Mouse (Mus musculus) layer of hippocampus, adult 2 months (tissue): Measurements from ENCODE around the gene Osbpl6. TPM values are rescaled to one million over a fixed set of nuclear protein-coding genes. Genes with fewer than 3 reads are reported as not detected.

ENCODE experiments used
- DNase-seq, 2 experiments: peaks; one replicate each; pipeline ENCODE4 v3.0.0; 2022; ENCODE audit warnings: low spot score in 2 of 2
- H3K27ac ChIP-seq: fragments of 200-600 bp; 2 replicates; pipeline ENCODE4 v1.8.1; 2022
- H3K4me3 ChIP-seq: fragments of 200-600 bp; 2 replicates; pipeline ENCODE4 v1.8.1; 2022; ENCODE audit warnings: mild to moderate bottlenecking
- CTCF ChIP-seq: fragments of 200-600 bp; conservative IDR thresholded peaks from 2 replicates; pipeline ENCODE4 v1.8.1; 2022; ENCODE audit warnings: antibody characterized with exemption, mild to moderate bottlenecking, moderate library complexity
- total RNA-seq, 2 experiments: library from RNA; stranded (reverse); gene quantifications; 2 replicates each; pipeline ENCODE4 v1.2.3; 2021

Osbpl6 gene
- total RNA-seq, 2 experiments from 2014 or later = 59.0 to 63.3 TPM

GRCm38 (mm10) chr2:76521585-76521984 is 115.3 kb downstream of the Osbpl6 start:
- H3K27ac ChIP-seq = no peak overlapping the region
- DNase-seq = no peak
- H3K4me3 ChIP-seq = no peak overlapping the region
- TF ChIP-seq CTCF = no peak

- no peak for DNase-seq
- no peak overlapping the region for H3K4me3 ChIP-seq
- no peak overlapping the region for H3K27ac ChIP-seq
- no peak for TF ChIP-seq CTCF
Observed at GRCm38 (mm10) chr2:76524451-76524850, 118.1 kb downstream of the Osbpl6 start.

- Histone ChIP-seq H3K27ac (no peak overlapping the region), H3K4me3 (no peak overlapping the region)
- DNase-seq = no peak
- no peak for TF ChIP-seq CTCF
Observed at GRCm38 (mm10) chr2:76525645-76526044, 119.3 kb downstream of the Osbpl6 start.

DNA sequence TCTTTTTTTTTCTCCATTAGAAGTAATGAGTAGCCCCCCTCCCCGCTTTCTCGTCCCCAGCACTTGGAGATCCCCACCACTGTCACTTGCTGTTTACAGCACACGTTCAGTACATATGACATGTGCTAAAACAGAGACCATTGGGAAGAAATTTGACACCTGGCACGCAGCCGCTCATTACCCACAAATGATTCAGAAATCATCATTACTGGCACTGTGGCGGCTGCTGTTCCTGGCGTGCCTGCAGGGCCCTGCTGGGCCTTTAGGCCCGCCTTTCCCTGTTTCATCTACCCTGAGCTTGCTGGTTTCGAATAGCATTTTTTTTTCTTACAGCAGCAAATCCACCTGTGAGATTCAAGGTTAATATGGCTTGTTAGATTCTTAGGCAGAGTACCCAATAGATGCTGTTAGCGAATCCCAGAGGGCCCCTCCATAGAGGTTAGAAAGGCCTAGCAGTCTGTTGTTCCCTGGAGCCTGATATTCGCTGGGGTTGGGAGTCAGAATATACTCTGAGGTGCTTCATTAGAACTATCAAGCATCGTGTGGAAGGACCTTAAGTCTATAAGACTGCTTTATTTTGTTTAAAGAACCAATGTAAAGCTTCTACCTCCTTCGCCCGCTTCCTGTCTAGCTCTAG is 126.3 kb downstream of the Osbpl6 start:
- Histone ChIP-seq H3K4me3 (no peak overlapping the region), H3K27ac (0 out of 2 replicates have a peak overlapping the region, but pooled peaks have one; percentile 2)
- DNase-seq = no peak
- 0 out of 2 replicates have a peak, but pooled peaks have one; percentile 26 for TF ChIP-seq CTCF

DNA sequence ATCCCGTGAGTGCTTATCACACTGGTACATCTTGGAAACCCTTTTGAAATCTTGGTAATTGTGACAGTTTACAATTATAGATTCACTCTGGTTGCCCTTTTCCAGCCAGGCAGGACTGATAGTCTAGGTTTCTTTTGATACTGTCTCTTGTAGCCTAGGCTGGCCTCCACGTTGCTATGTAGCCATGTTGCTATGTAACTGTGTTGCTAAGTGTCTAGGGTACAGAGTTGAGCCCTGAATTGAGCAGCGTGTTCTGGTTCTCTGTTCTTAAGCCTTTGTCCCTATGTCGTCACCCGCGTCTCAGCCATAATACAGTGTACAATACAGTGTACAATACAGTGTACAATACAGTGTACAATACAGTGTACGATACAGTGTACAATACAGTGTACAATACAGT is 128.6 kb downstream of the Osbpl6 start:
- Histone ChIP-seq H3K4me3 (no peak overlapping the region), H3K27ac (no peak overlapping the region)
- no peak for TF ChIP-seq CTCF
- no peak for DNase-seq

DNA sequence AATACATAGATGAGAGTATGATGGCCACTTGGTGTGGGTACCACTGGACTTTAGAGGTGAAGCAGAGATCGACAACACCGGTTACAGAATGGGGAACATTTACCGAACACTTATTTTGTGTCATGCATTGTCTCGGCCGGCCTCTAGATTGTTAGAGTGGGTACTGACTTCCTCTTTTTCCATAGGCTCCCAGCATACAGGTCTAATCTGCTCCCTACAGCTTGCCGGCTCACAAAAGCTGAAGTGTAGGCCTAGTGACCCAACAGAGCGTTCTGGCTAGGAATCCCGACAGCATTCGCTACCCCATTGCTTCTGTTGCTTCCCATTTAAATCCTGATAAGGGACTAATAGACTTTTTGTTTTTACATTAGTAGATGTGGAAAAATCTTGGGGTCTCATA is 135.6 kb downstream of the Osbpl6 start:
- DNase-seq = no peak
- H3K27ac ChIP-seq = no peak overlapping the region
- TF ChIP-seq CTCF = no peak
- H3K4me3 ChIP-seq = no peak overlapping the region

DNA sequence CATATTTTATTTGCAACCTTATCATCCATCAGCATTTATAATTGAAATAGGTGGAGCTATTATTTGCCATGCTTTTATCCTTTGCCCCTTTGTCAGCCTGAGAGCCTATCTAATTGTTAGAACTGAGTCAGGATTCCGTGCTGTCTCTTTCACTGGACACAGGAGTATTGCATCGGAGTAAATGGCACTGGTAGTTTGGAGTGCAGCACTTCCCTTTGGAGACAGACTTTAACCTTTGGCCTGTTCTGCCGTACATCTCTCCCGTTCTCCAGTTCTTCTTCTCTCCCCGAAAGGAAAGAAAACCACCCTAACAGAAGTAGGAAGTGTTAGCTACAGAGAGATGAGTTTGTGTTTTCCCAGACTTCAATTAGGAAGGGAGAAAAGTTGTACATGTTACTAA is 136.6 kb downstream of the Osbpl6 start:
- H3K4me3 ChIP-seq = no peak overlapping the region
- TF ChIP-seq CTCF = no peak
- no peak for DNase-seq
- H3K27ac ChIP-seq = no peak overlapping the region

DNA sequence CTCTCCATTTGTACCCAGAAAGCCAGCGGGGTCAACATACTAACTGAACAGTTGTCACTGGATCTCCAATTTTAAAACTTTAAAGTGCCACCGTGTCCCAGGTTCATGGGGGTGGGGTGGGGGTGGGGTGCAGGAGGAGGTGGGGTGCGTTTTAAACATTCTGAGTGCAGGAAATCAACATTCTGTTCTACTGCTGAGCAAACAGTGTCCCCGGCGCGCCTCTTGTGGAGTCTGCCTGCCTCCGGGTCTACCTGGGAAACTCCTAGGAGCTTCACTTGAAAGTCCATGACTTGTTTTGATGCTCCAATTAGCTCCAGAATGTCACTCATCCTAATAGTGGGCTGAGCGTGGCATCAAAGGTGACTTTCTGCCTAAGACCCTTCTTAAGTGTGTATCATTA is 139.2 kb downstream of the Osbpl6 start:
- H3K27ac ChIP-seq = no peak overlapping the region
- TF ChIP-seq CTCF = no peak
- no peak for DNase-seq
- H3K4me3 ChIP-seq = no peak overlapping the region

DNA sequence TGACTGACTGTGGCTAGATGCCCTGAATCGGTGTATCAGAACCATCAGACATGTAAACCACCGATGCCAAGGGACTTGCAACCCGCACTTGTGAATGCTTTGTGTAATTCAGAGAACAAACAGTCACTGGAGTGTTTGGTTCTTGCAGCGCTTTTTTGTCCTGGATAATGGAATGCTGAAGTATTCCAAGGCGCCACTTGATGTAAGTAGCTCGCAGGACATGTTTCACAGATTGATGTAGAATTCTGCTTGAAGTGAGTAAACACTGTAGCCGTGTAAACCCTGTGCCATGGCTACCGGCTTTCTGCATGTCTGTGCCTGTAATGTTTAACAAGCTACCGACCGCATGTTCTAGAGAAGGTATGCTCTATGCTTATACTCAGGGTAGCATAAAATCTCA is 141.9 kb downstream of the Osbpl6 start:
- Histone ChIP-seq H3K27ac (no peak overlapping the region), H3K4me3 (no peak overlapping the region)
- TF ChIP-seq CTCF = no peak
- no peak for DNase-seq

GRCm38 (mm10) chr2:76548836-76549235 is 142.5 kb downstream of the Osbpl6 start:
- Histone ChIP-seq H3K27ac (no peak overlapping the region), H3K4me3 (no peak overlapping the region)
- DNase-seq = no peak
- no peak for TF ChIP-seq CTCF

- DNase-seq = no peak
- TF ChIP-seq CTCF = no peak
- H3K4me3 ChIP-seq = no peak overlapping the region
- H3K27ac ChIP-seq = no peak overlapping the region
Observed at GRCm38 (mm10) chr2:76549316-76549715, 143.0 kb downstream of the Osbpl6 start.

GRCm38 (mm10) chr2:76555852-76556558 is 149.7 kb downstream of the Osbpl6 start:
- no peak for DNase-seq
- no peak for TF ChIP-seq CTCF
- H3K27ac ChIP-seq = no peak overlapping the region
- H3K4me3 ChIP-seq = no peak overlapping the region

DNA sequence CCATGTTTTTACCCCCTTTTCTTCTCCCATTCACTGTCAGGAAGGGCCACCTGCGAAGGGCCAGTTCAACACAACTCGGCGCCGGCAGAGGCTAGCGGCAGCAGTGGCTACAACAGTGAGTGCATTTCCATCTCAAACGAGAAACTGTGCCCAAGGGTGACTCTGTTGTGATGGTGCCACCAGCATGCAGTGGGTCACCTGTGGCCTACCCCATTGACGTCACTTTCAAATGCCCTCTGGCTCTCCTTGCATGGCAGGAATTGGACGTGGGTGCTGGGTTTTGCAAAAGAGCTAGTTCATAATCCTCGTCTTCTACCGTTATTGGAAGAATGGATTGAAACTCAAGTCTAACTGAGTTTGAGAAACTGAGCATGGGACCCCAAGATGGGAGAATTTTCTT is 153.8 kb downstream of the Osbpl6 start:
- Histone ChIP-seq H3K4me3 (no peak overlapping the region), H3K27ac (no peak overlapping the region)
- no peak for TF ChIP-seq CTCF
- no peak for DNase-seq

DNA sequence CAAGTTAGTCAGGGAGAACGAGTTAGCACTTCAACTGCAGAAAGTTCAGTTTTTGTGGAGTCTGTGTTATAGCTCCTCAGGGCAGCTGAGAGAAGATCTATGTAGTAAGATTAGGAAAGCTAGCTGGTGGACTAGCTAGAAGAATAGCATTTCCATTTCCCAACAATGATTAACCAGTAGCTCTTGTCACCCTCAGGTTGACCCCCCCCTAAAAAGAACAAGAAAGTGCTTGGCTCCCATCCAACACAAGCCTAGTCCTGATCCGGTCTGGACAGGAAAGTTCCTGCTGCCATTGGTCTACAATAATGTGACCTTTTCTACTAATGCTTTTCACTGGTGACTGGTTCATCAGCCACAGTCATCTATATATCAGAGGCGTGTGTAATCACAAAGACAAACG is 157.6 kb downstream of the Osbpl6 start:
- H3K27ac ChIP-seq = no peak overlapping the region
- H3K4me3 ChIP-seq = no peak overlapping the region
- TF ChIP-seq CTCF = no peak
- DNase-seq = no peak
